Mouse (Mus musculus) embryonic fibroblast, embryonic 13.5 days (primary cell): ENCODE data around the gene Odf2l.

Source experiments
- CTCF ChIP-seq: IDR thresholded peaks from 2 replicates; pipeline ENCODE4 v1.5.1; 2011; ENCODE audit warnings: mild to moderate bottlenecking, control low read depth, low read length, moderate library complexity, borderline replicate concordance; ENCODE audit not compliant: insufficient read depth
- POLR2A ChIP-seq: IDR thresholded peaks from 2 replicates; pipeline ENCODE4 v1.6.1; 2011; ENCODE audit warnings: low read depth, mild to moderate bottlenecking, control low read depth, low read length, moderate library complexity

DNA sequence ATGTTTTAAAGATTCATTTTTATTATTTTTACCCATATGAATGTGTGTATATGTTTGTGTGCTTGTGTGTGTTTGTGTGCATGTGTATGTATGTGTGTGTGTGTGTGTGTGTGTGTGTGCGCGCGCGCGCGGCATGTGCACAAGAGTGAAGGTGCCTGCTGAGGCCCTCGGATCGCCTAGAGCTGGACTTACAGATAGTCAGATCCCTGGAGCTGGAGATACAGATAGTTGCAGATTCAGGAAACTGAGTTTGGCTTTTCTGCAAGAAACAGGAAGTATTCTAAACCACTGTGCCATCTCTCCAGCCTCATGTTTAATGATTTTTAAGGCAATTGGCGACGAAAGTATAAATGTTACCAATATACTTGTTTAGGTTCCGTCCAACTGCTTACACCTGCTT, 48.4 kb downstream of the Odf2l start:
- TF ChIP-seq CTCF, result no peak
- TF ChIP-seq POLR2A, result no peak
